Mouse (Mus musculus) gastrocnemius, adult 18-20 months (tissue): ENCODE measurements around the gene Fkbp15. TPM values are rescaled to one million over a fixed set of nuclear protein-coding genes. Genes with fewer than 3 reads are reported as not detected.

ENCODE experiments used
- DNase-seq: peaks from one replicate; pipeline ENCODE4 v3.0.0; 2021; ENCODE audit warnings: low spot score
- total RNA-seq, 2 experiments: library from RNA; stranded (reverse); gene quantifications; 2 replicates each; pipeline ENCODE4 v1.2.3; 2021

Fkbp15 gene
- total RNA-seq, 2 experiments from 2014 or later = 11.5 to 11.6 TPM

DNA sequence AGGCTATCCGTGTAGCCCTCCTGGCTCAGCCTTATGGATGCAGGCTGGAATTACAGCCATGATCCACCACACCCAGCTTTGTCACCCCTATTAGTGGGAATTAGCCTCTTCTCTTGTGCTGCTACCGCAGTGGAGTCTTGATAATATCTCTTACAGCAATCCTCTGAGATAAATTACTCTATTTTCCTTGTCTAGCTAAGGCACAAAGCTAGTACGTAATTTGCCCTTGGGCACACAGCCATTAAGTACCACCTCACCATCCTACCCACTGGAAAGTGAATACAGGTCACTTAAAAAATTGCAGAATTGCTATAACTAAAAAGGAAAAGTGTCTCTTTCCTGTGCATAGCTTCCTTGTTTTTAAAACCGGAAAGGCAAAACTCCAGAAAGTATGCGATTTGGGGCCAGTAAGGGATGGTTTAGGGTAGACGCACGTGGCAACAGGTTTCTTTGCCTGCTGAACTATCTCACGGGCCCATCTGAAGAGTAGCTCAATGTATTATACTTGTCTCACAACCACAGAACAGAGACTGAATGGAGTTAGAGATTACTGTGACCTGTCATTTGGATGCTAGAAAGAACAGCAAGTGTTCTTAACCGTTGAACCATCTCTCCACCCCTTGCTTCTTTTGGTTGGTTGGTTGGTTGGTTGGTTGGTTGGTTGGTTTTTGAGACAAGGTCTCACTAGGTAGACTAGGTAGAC, 12.6 kb upstream of the Fkbp15 start:
- no peak for DNase-seq

DNA sequence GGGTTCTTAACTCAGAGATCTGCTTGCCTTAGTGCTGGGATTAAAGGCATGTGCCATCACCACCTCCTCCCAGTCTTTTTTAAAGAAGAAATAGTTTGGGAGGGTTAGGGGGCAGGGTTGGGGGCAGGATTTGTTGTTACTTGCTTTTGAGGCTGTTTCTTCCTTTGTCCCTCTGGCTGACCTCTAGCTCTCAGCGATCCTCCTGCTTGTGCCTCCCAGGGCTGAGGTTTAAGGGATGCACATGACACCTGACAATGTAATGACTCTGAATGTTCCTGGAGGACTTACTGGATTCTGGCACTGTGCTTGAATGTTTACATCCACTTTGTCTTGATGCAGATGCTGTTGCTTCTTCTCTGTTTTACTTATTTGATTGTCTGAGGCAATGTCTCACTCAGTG, 12.1 kb upstream of the Fkbp15 start:
- DNase-seq = no peak

DNA sequence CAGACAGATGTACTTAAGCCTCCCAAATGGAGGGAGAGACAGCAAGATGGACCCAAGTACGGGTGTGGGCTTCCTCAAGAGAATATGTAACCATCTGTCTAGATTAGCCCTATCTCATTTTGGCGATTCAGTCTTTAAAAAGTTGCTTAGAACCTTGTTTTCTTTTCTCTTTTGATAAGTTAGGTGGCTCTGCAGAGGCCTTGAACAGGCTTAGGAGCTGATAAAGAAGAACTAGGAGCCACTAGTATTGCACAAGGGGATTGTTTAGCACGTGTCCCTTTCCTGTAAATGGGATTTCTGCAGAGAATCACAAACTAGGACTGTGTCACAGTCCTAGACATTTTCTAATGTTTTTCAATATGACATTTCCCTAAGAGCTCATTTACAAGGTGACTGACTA, 8.7 kb upstream of the Fkbp15 start:
- DNase-seq = no peak

DNA sequence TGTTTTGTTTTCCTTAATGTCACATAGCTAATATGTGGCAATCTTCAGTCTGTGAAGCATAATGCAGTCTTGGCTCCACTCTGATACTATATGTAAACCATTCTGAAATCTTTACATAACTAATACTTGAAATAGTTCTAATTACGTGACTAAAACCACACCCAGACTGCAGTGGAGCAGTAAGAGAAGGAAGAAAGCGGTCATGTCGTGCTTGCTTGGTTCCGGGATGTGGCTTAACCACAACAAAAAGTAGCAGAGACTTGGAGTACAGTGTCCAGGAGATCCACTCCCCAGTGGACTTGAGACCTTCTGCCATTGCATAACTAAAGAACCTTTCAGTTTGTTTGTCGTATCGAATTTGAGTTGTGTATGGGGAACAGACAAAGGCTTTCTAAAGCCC, 7.2 kb upstream of the Fkbp15 start:
- DNase-seq = no peak

DNA sequence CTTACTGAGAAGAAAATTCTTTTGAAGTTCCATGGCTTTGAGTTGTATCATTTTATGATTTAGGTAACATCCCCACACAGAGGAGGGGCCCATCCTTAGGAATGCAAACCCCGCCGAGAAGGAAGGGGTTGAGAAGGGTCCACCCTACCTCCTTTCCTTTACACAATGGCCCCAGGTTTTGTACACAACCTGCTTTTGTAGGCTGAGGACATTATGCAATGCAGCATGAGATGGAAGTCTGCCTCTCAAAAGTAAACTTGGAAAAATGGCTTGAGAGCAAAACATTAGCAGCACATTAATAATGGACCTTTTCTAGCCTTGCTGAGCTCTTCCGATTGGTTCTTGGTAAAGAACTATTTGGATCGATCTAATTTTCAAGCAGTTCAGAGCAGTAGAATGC, 5.9 kb upstream of the Fkbp15 start:
- DNase-seq = no peak

DNA sequence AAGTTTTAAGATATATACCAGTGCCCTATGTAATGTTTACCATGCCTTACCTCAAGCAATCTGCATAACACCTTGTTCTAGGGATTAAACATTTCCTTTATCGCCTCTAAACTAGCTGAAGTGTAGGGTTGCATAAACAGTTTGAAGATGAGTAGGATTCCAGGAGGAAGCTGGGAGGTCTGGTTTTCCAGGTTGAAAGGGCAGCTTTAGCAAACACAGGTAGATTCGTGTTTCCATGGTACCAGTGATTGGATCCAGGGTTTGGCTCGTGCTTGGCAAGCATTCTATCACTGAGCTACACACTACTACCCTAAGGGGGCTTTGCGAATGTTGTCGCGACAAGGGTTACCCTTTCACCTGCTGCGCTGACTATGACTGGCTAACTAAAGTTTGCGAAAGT, 4.0 kb upstream of the Fkbp15 start:
- DNase-seq = no peak

DNA sequence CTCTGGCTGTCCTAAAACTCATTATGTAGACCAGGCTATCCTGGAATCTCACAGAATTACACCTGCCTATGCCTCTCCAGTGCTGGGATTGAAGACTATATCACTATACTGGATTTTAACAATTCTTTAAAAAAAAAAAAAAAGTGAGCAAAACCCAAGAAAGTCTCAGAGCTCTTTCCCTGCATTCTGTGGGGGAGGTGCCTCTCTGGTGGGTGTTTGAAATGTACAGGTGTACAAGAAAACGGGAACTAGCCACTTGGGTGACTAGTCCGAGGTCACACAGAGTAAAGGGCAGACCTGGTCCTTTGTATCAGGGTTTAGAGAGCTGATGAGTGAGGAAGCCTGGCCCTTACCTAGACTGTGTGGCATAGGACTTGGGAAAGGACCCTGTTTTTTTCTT, 2.1 kb upstream of the Fkbp15 start:
- DNase-seq = no peak

DNA sequence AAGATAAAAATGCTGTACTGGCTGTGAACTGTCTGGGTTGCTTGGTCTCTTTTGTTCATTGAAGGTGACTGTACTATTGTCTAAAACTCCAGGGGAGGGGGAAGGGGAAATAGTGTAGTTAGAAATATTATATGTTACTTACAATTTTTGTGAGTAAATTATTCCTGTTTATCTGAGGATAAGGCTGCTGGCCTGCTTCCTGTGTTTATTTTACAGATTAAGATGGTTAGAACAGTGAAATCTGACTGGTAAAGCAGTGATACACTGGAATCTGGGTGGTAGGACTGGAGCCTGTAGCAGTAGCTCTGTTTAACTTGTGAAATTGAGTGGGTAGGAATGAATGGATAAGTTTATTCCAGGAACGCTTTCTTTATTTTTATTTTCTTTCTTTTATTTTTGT, 1.6 kb upstream of the Fkbp15 start:
- no peak for DNase-seq

DNA sequence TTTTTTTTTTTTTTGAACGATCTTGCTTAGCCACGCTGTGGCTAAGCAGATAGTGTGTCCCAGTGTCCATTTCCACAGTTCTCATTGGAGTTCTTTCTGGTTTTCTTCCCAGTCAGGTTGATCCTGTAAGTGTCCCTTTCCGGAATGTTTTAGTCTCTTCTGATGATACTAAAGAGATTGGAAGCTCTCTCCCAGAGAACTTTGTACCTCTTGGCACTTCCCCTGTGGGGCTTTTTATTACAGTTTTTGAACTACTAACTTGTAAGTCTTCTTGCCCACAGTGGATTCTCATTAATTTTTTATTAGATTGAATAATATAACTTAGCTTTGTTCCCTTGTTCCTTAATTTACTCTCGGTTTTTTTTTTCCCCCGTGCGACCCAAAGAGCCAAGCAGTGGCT, 1.2 kb upstream of the Fkbp15 start:
- DNase-seq = no peak

DNA sequence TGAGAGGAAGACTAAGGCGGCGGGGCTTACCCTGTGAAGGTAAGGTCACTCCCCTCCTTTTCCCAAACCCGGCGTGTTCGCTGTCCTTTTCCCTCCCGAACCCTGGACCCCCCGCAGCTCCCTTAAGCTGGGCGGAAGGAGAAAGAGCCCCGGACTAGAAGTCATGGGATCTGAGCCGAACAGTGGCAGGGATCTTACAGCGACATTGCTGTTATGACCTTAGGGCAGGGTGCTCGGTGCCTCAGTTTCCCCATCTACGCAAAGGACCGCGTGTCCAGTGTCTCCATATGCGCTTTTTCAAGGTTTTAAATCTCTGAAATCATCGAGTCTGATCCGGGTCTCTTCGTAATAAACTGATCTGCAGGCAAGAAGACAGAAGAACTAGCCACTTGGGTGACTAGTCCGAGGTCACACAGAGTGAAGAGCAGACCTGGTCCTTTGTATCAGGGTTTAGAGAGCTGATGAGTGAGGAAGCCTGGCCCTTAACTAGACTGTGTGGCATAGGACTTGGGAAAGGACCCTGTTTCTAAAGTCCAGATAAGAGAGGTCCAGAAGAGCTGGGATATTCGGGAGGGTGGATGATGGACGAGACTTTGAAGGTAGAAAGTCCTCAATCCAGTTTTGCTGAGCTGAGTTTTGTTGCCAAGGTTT, 582 bp upstream of the Fkbp15 start:
- DNase-seq = no peak

DNA sequence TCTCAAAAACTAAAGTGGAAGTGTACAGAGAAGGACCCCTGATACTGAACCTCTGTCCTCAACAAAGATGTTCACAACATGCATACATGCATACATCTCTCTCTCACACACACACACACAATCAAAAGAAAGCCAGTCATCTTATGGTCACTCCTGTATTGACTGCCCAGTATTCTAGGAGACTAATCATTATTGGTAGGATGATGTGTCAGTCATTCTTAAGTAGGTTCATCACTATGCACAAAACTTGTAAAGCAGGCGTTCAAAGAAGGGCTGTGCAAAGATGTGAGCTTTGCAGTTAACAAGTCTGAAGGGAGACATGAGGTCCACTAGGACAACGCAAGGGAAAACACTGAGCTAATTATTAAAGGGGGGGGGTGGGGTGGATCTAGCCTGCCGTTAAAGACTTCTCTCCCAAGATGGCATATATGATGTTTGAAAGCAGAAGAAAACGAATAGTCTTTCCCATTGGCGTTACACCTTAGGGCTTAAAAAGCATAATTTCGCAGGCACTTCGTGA, 1.0 kb downstream of the Fkbp15 start:
- no peak for DNase-seq

DNA sequence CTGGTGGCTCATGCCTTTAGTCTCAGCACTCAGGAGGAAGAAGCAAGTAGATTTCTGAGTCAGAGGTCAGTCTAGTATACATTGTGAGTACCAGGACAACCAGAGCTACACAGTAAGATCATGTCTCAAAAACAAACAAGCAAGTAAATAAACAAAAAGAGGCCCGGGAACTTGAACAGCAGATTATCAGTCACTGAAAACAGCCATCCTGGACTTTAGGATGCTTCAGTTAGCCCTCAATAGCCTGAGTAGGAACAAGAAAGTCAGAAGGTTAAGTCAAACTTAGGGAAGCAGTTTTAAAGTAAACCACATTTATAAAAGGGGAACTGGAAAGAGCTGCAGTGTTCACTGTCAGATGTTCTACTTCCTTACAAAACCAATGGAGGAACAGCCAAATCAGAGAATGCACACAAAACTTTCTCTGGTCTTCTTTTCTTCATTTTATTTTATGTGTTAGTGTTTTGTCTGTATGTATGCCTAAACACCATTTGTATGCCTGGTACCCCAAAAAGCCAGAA, 2.7 kb downstream of the Fkbp15 start:
- DNase-seq = no peak

DNA sequence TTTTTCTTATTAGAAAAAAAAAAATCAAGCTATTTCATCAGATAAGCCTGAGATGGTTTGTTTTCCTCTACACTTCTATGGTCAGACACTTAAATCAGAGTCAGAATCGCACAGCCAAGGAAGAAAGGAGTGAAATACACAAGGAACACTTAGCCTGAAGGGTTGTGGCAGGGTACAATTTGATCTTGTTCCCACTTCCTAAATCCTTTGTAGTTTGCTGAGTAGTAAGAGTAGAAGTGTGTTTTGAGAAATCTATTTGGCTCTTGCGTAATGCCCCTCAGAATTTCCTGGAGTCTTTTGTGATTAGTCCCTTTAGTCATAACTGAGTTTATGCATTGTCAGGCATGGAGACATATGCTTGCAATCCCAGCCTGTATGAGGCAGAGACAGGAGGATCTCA, 11.0 kb downstream of the Fkbp15 start:
- no peak for DNase-seq

DNA sequence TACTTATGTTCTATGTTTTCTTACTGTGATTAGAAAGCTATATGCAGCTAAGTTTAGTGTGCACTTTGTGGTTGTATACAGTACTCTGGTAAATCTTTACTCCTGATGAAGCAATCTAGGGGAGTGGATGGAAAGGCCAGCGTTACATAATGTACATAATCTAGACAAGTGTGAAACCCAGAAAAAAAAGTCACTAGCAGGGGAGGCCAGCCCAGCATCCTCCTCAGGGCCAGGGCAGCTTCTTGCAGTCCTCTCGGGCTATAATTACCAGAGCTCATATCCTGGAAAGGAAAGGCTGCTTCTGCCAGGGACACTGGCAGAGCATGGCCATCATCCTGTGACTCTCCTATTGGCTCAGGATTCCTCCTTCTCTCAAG, 12.0 kb downstream of the Fkbp15 start:
- DNase-seq = peak; percentile 33

DNA sequence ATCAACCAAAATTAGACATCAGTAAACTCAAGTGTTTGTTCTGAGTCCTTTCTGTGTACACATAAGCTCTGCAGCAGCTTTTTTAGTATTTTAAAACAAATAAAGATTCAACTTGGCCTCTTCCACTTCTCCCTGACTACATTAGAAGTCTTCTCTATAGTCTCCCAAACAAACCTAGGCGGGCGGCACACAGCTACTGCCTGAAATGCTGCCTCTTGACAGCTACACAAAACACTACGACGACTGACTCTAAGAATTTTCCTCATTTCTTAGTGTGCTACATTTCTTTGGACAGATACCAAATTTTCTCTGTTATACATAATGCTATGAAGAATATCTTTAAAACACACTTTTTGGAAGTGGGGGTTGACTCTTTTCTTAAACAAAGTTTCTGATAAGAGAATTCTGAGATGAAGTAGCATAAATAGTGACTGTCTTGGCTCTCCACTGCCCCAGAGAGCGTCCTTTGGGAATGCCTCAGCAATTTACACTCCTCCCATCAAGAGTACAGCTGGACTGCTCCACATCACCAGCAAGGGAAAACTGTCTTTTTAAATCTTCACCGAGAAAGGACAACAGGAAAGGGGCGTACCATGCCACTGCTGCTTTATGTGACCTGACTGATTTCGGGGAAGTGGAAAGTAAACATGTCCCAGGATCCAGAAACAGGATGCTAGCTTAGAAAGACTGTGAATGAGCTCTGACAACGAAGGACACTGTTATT, 12.6 kb downstream of the Fkbp15 start:
- no peak for DNase-seq

DNA sequence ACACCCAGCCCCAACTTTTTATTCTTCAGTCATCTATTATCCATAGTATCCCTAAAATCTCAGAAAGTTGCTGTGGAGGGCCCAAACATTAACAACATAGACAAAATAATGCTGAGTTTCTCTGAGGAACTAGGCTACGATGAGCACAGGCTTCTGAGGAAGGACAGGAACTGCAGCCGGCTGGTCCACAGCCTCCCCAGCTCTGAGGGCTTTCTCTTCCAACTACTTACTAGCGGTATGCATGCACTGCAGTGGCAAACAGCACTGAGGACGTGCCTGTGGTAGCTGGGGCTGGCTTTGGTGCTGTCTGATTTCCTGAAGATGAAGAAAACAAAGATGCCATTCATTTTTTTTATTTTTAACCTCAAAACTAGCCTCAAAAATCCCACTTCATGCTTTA, 14.5 kb downstream of the Fkbp15 start:
- no peak for DNase-seq

DNA sequence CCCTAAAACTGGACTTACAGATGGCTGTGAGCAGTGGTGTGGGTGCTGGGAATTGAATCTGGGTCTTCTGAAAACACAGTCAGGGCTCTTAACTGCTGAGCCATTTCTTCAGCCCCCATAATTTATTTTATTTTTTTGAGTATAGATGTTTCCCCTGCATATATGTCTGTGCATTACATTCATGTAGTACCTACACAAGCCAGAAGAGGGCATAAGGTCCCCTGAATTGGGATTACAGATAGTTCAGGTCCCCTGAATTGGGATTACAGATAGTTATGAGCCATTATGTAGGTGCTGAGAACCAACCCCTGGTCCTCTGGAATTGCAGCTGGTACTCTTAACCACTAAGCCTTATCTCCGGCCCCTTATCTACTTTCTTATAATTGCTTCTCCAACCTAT, 16.3 kb downstream of the Fkbp15 start:
- DNase-seq = no peak

DNA sequence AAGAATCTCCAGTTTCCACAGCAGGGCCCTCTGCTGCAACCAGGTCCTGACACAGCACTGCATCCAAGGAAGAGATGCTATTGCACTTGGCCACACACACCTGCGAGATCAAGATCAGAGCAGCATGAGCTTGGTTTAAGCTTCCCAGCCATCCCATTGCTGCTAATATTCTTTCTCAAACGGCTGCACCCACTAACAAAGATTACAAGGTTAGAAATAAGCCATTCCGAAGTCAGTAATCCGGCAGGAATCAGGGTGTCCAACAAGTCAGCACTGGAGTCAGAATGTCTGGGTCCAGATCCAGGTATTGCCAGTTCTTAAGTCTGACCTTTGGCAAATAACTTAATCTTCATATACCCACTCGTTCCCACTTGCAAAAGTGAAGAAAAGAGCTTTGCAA, 21.8 kb downstream of the Fkbp15 start:
- no peak for DNase-seq

DNA sequence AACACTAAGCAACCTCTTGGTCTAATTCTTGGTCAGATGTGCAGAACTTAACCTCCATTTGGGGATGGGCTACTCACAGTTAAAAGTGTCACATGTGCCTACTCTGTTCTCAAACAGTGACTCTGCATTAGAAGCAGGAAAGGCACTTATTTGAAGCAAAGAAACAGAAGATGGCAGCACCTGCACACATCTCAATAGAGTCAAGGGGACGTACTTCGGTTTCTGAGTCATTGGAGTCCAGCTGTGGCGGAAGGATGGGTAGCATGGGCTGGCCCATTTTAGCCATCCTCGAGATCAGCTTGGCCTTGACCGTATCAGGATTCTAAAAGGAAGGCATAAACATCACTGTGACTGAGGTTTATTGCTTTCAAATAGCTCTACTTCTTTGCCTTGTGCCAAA, 28.4 kb downstream of the Fkbp15 start:
- DNase-seq = no peak

DNA sequence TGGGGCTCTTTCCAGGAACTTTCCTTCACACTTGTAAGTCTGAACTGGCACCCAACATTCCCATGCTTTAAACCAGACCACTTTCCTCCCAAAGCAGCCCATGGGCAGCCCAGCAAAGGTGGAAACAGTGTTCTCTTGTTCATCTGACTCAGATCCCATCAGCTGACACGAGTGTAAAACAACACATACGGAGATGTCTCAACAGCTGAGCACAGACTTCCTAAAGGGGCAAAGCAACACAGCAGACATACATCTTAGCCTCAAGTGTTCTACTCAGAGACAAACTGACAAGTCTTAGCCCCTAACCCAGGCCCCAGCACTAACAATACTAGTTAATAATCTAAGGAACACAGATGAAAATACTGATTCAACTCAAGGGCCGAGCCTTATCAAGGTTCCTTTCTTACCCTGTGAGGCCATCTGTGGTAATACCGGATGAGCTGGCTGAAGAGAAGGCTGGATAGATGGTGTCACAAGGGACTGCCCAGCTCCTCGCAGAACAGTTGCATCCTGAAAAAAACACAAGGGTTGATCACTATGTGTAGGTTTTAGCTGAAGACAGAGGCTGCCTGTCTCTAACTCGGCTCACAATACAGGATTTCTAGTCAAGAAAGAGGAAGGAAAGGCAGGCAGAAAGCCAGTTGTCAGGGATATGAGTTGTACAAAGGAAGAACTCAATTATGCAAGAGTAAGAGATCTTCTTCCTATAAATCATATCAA, 31.2 kb downstream of the Fkbp15 start:
- no peak for DNase-seq

DNA sequence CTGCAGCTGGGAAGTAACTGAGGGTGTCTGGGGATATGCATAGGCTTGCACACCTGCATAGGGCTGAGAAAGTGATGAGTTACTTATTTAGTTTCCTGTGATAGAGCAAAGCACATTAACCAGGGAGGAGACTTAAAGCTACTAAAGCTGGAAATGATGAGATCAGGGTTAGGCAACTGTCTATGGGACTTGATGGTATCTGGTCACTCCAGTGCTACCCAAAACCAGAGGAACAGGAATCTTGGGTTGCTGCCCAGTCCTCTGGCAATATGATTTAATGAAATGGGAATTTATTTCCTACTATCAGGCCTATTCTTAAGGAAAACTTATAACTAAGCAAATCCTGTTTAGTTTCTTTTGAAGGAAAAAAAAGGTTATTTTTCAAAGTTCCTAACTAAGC, 34.2 kb downstream of the Fkbp15 start:
- no peak for DNase-seq

DNA sequence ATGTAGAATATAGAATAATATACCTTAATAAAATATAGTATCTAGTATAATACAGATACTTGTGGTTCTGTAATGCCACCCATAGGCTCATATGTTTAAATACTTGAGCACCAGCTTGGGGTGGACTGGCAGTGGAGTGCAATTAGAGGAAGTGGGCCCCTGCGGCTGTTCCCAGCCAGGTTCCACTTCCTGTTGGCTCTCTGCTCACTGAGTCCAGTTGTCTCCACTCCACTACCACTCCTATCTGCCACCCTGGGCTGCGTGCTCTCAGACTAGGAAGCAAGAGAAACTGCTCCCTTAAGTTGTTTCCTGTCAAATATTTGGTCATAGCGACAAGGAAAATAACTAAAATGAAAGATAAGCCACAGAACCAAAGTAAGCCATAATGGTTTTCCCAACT, 37.7 kb downstream of the Fkbp15 start:
- DNase-seq = no peak
